Mouse (Mus musculus): ENCODE data around the gene Trip13. TPM values are rescaled to one million over a fixed set of nuclear protein-coding genes. Genes with fewer than 3 reads are reported as not detected.

The Trip13 gene
- polyA plus RNA-seq (2016; fragmentation: Nextera tagmentation; extraction: Ambion mirVana), result 45.3 and 47.2 TPM in 2 replicates

- Histone ChIP-seq H3K9ac (peak within 1 kb of the TSS; percentile 73), H3K27me3 (no peaks in the 10 kb centered on the region), H3K27ac (peak within 1 kb of the TSS; percentile 89), H3K36me3 (replicated peaks) (peaks cover 29% of the 10 kb centered on the region), H3K4me1 (peaks cover 14% of the 10 kb centered on the region), H3K4me3 (replicated peaks) (peak within 1 kb of the TSS; percentile 79), H3K9me3 (no peaks in the 10 kb centered on the region), H3K4me2 (peak within 1 kb of the TSS; percentile 76)
- peak; percentile 97 for ATAC-seq (ENCODE audit: low FRiP score)
- under 1% methylated on average over 82 of the region's 82 CpGs for WGBS
Measured at GRCm38 (mm10) chr13:73937321-73938176, at the start of gene Trip13, which contains the start of gene Brd9. Trip13 (minus strand) TSS chr13:73937784. Brd9 (plus strand) TSS chr13:73937811.

GRCm38 (mm10) chr13:73976935-73977334 is 39.4 kb upstream of the Trip13 start:
- Histone ChIP-seq H3K9ac (no peak overlapping the region), H3K4me3 (replicated peaks) (no peak overlapping the region), H3K36me3 (replicated peaks) (no peaks in the 10 kb centered on the region), H3K9me3 (no peaks in the 10 kb centered on the region), H3K4me2 (no peak overlapping the region), H3K27me3 (0 out of 2 replicates have a peak, but pooled peaks cover 3% of the 10 kb centered on the region), H3K4me1 (no peaks in the 10 kb centered on the region), H3K27ac (no peak overlapping the region)
- ATAC-seq (ENCODE audit: low FRiP score), result no peak
- 88% methylated on average over 5 of the region's 5 CpGs for WGBS

GRCm38 (mm10) chr13:73974523-73974922 is 36.9 kb upstream of the Trip13 start:
- ATAC-seq (ENCODE audit: low FRiP score), result no peak
- 0 out of 2 replicates have a peak, but pooled peaks cover under 1% of the 10 kb centered on the region for H3K27me3 ChIP-seq
- H3K4me1 ChIP-seq, result no peaks in the 10 kb centered on the region
- no peak overlapping the region for H3K4me2 ChIP-seq
- no peak overlapping the region for H3K9ac ChIP-seq
- H3K36me3 ChIP-seq (replicated peaks), result no peaks in the 10 kb centered on the region
- no peak overlapping the region for H3K4me3 ChIP-seq (replicated peaks)
- H3K9me3 ChIP-seq, result no peaks in the 10 kb centered on the region
- no peak overlapping the region for H3K27ac ChIP-seq
- WGBS, result 85% methylated on average over 3 of the region's 3 CpGs

GRCm38 (mm10) chr13:73970545-73971448 is 33.2 kb upstream of the Trip13 start:
- H3K4me3 ChIP-seq (replicated peaks), result no peak overlapping the region
- H3K27ac ChIP-seq, result no peak overlapping the region
- no peak overlapping the region for H3K4me2 ChIP-seq
- no peaks in the 10 kb centered on the region for H3K4me1 ChIP-seq
- peak; percentile 85 for ATAC-seq (ENCODE audit: low FRiP score)
- H3K9me3 ChIP-seq, result no peaks in the 10 kb centered on the region
- H3K27me3 ChIP-seq, result 0 out of 2 replicates have a peak, but pooled peaks cover 4% of the 10 kb centered on the region
- no peaks in the 10 kb centered on the region for H3K36me3 ChIP-seq (replicated peaks)
- WGBS, result 52% methylated on average over 12 of the region's 12 CpGs
- H3K9ac ChIP-seq, result no peak overlapping the region

GRCm38 (mm10) chr13:73963551-73963950 is 26.0 kb upstream of the Trip13 start, which contains the start of gene Zdhhc11:
Zdhhc11 (plus strand) TSS chr13:73963851.
- H3K4me1 ChIP-seq, result no peaks in the 10 kb centered on the region
- no peak within 1 kb of the TSS for H3K4me2 ChIP-seq
- no peaks in the 10 kb centered on the region for H3K9me3 ChIP-seq
- H3K4me3 ChIP-seq (replicated peaks), result no peak within 1 kb of the TSS
- H3K9ac ChIP-seq, result no peak within 1 kb of the TSS
- 85% methylated on average over 5 of the region's 5 CpGs for WGBS
- H3K36me3 ChIP-seq (replicated peaks), result peaks cover 40% of the 10 kb centered on the region
- no peak for ATAC-seq (ENCODE audit: low FRiP score)
- no peaks in the 10 kb centered on the region for H3K27me3 ChIP-seq
- H3K27ac ChIP-seq, result no peak within 1 kb of the TSS

- Histone ChIP-seq H3K36me3 (replicated peaks) (peaks cover 61% of the 10 kb centered on the region), H3K4me3 (replicated peaks) (no peak overlapping the region), H3K27ac (no peak overlapping the region), H3K27me3 (no peaks in the 10 kb centered on the region), H3K4me2 (no peak overlapping the region), H3K9ac (no peak overlapping the region), H3K4me1 (no peaks in the 10 kb centered on the region), H3K9me3 (no peaks in the 10 kb centered on the region)
- 80% methylated on average over 4 of the region's 4 CpGs for WGBS
- ATAC-seq (ENCODE audit: low FRiP score), result no peak
Measured at GRCm38 (mm10) chr13:73961177-73961576, 23.6 kb upstream of the Trip13 start.

GRCm38 (mm10) chr13:73960117-73960652 is 22.6 kb upstream of the Trip13 start:
- Histone ChIP-seq H3K4me3 (replicated peaks) (no peak overlapping the region), H3K4me1 (no peaks in the 10 kb centered on the region), H3K36me3 (replicated peaks) (peaks cover 71% of the 10 kb centered on the region), H3K27ac (no peak overlapping the region), H3K27me3 (no peaks in the 10 kb centered on the region), H3K4me2 (no peak overlapping the region), H3K9me3 (no peaks in the 10 kb centered on the region), H3K9ac (no peak overlapping the region)
- 93% methylated on average over 10 of the region's 10 CpGs for WGBS
- ATAC-seq (ENCODE audit: low FRiP score), result no peak

- Histone ChIP-seq H3K27me3 (no peaks in the 10 kb centered on the region), H3K27ac (no peak overlapping the region), H3K9me3 (no peaks in the 10 kb centered on the region), H3K4me1 (no peaks in the 10 kb centered on the region), H3K4me2 (no peak overlapping the region), H3K4me3 (replicated peaks) (no peak overlapping the region), H3K9ac (no peak overlapping the region), H3K36me3 (replicated peaks) (peaks cover 92% of the 10 kb centered on the region)
- 96% methylated on average over 5 of the region's 5 CpGs for WGBS
- no peak for ATAC-seq (ENCODE audit: low FRiP score)
Measured at GRCm38 (mm10) chr13:73955531-73955930, 17.9 kb upstream of the Trip13 start.

GRCm38 (mm10) chr13:73954666-73955065 is 17.1 kb upstream of the Trip13 start:
- no peak overlapping the region for H3K9ac ChIP-seq
- H3K27ac ChIP-seq, result no peak overlapping the region
- no peaks in the 10 kb centered on the region for H3K9me3 ChIP-seq
- WGBS, result 70% methylated on average over 6 of the region's 6 CpGs
- H3K4me1 ChIP-seq, result no peaks in the 10 kb centered on the region
- no peak for ATAC-seq (ENCODE audit: low FRiP score)
- no peaks in the 10 kb centered on the region for H3K27me3 ChIP-seq
- no peak overlapping the region for H3K4me3 ChIP-seq (replicated peaks)
- no peak overlapping the region for H3K4me2 ChIP-seq
- H3K36me3 ChIP-seq (replicated peaks), result peaks cover 92% of the 10 kb centered on the region

GRCm38 (mm10) chr13:73953551-73954130 is 16.1 kb upstream of the Trip13 start:
- Histone ChIP-seq H3K36me3 (replicated peaks) (peaks cover 92% of the 10 kb centered on the region), H3K4me1 (no peaks in the 10 kb centered on the region), H3K4me3 (replicated peaks) (no peak overlapping the region), H3K27me3 (no peaks in the 10 kb centered on the region), H3K4me2 (no peak overlapping the region), H3K27ac (no peak overlapping the region), H3K9me3 (no peaks in the 10 kb centered on the region), H3K9ac (no peak overlapping the region)
- 92% methylated on average over 1 of the region's 1 CpGs for WGBS
- ATAC-seq (ENCODE audit: low FRiP score), result no peak

GRCm38 (mm10) chr13:73944606-73945005 is 7.0 kb upstream of the Trip13 start:
- Histone ChIP-seq H3K27me3 (no peaks in the 10 kb centered on the region), H3K36me3 (replicated peaks) (peaks cover 92% of the 10 kb centered on the region), H3K4me1 (no peaks in the 10 kb centered on the region), H3K4me3 (replicated peaks) (no peak overlapping the region), H3K9me3 (no peaks in the 10 kb centered on the region), H3K9ac (no peak overlapping the region), H3K27ac (no peak overlapping the region), H3K4me2 (no peak overlapping the region)
- 94% methylated on average over 9 of the region's 9 CpGs for WGBS
- ATAC-seq (ENCODE audit: low FRiP score), result no peak

- WGBS, result 95% methylated on average over 5 of the region's 5 CpGs
Measured at GRCm38 (mm10) chr13:73939101-73939500, 1.5 kb upstream of the Trip13 start.

More at GRCm38 (mm10) chr13:73939101-73939500, 1.5 kb upstream of the Trip13 start:
- H3K4me3 ChIP-seq (replicated peaks), result no peak overlapping the region
- no peak overlapping the region for H3K9ac ChIP-seq
- H3K4me1 ChIP-seq, result peaks cover 14% of the 10 kb centered on the region
- ATAC-seq (ENCODE audit: low FRiP score), result no peak
- H3K9me3 ChIP-seq, result no peaks in the 10 kb centered on the region
- H3K27me3 ChIP-seq, result no peaks in the 10 kb centered on the region
- H3K4me2 ChIP-seq, result no peak overlapping the region
- no peak overlapping the region for H3K27ac ChIP-seq
- H3K36me3 ChIP-seq (replicated peaks), result peaks cover 42% of the 10 kb centered on the region
